Mouse (Mus musculus) cerebellum, adult 8-10 months (tissue): ENCODE measurements around the gene Chst2.

Experiments used
- DNase-seq: peaks from one replicate; pipeline ENCODE4 v3.0.0; 2022

Gene Chst2

DNA sequence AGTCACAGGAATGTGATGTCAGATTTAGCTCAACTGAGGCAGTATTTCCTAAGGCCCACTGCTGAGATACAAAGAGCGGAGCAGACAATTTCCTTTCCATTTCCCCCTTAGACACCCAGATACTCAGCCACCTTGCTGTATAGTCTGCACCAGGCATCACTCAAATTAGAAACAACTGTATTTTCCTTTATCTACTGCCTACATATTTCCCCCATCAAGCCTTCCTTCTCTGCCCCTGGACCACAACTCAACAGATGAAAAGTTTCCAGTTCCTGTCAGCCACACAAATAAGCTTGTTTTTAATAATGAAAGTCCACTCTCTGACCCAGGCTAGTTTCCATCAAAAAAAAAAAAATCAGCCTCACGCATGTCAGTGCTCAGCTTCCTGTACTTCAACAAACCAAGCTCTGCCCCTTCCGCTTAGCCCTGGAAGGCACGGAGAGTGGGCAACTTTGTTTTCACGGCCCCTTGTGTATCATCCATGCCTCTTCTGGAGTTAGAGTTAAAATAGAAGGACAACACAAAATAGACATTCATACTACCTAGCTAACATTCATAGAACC lies 52.6 kb downstream of the Chst2 start:
- DNase-seq: no peak

DNA sequence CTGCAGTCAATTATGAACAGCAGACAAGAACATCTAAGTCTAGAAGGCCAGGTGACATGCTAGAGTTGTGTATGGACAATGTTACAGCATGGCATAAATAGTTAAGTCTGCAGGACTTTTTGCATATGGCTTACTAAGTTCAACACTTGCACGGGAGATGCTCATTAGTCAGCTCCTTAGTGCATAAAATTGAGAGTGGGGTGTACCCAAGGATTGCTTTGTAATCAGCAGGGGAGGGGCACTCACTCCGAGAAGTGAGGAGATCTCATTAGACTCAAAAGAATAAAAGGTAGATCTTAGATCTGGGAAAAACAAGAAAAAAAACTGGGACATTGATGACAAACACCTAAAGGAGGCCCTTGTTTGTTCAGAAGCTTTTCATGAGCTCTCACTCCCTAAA lies 54.6 kb downstream of the Chst2 start:
- DNase-seq: no peak

DNA sequence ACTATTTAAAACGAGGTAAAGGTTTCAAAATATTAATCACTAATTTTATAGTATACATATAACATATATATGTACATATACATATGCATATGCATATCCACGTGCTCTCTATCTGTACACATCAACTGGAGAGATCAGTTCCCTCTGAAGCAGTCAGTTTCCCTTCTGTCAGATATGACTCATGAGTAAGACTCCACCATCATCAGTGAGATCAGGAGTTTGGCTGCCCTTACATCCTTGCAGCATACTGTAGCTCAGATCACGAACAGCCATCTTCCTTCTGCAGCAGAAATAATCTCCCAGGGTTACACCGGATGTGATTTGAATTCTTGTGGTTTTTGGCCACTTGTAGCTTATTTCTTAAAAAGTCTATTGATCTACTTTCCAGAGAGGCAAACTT lies 56.0 kb downstream of the Chst2 start:
- DNase-seq: no peak
